Mouse (Mus musculus) neural tube, embryonic 13.5 days (tissue): Measurements from ENCODE around the gene Adh1. TPM values are rescaled to one million over a fixed set of nuclear protein-coding genes. Genes with fewer than 3 reads are reported as not detected.

ENCODE experiments used
- ATAC-seq: fragments of 200-750 bp; cut with Nextera tagmentation; 2 replicates; pipeline ENCODE4 v1.8.0; 2017; ENCODE audit warnings: low read depth, mild to moderate bottlenecking, moderate TSS enrichment, moderate library complexity
- H3K27ac ChIP-seq: fragments of 300-500 bp; sonication (generic); replicated peaks from 2 replicates; pipeline ENCODE4 v1.5.1; 2015; ENCODE audit warnings: moderate library complexity, mild to moderate bottlenecking, inconsistent platforms
- H3K27me3 ChIP-seq: fragments of 300-500 bp; sonication (generic); 2 replicates; pipeline ENCODE4 v1.6.1; 2015; ENCODE audit warnings: mild to moderate bottlenecking, inconsistent platforms
- H3K36me3 ChIP-seq: fragments of 300-500 bp; sonication (generic); 2 replicates; pipeline ENCODE4 v1.6.1; 2015; ENCODE audit warnings: mild to moderate bottlenecking, inconsistent platforms
- H3K4me1 ChIP-seq: fragments of 300-500 bp; sonication (generic); replicated peaks from 2 replicates; pipeline ENCODE4 v1.6.1; 2015; ENCODE audit warnings: inconsistent platforms
- H3K4me2 ChIP-seq: fragments of 300-500 bp; sonication (generic); 2 replicates; pipeline ENCODE4 v1.6.1; 2015; ENCODE audit warnings: inconsistent platforms, mild to moderate bottlenecking, moderate library complexity
- H3K4me3 ChIP-seq: fragments of 300-500 bp; sonication (generic); 2 replicates; pipeline ENCODE4 v1.5.1; 2015; ENCODE audit warnings: mild to moderate bottlenecking, inconsistent platforms
- H3K9ac ChIP-seq: fragments of 300-500 bp; sonication (generic); 2 replicates; pipeline ENCODE4 v1.6.1; 2015; ENCODE audit warnings: moderate library complexity, mild to moderate bottlenecking, inconsistent platforms
- H3K9me3 ChIP-seq: fragments of 300-500 bp; sonication (generic); 2 replicates; pipeline ENCODE4 v1.6.1; 2016; ENCODE audit warnings: inconsistent platforms
- WGBS: fragments of 180-500 bp; shearing (Covaris S2); methylation state at CpG from one replicate; pipeline ENCODE4 v1.1.7; 2015; 5-methylcytosine and 5-hydroxymethylcytosine counted together
- polyA plus RNA-seq: library from polyadenylated mRNA; unstranded; fragments of >200 nt; fragmentation: Nextera tagmentation; extraction: Ambion mirVana; gene quantifications from 2 replicates; pipeline ENCODE4 v1.2.1, GENCODE M21; 2015

Gene Adh1
- polyA plus RNA-seq, 1 experiment from 2014 or later, result 3.6 TPM

DNA sequence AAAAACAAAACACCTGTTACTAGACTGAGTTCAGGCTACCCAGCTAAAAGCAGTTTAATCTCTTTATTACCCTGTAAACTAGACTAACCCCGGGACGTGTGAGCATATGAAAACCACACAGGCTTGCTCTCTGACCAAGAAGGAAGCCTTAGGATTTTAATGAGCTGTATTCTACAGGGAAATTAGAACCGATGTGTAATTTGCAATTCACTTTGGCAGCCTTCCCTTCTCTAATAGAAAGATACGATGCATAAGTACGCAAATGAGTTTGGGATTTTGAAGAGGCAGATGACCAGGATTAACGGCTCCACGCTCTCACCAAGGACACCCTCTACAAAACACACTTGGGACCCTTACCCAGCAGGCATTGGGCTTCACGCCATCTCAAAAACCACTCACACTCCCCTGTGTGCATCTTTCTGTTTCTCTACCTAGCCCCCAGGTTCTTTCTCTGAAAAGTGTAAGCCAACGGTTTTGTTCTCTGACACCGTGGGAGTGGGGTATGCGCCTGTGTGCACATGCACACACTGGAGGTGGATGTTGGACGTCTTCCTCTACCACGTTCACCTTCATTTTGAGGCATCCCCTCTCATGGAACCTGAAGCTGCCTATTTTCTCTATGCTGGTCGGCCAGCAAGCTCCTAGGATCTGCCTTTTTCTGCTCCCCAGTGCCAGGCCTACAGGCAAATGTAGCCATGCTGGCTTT, 18.6 kb upstream of the Adh1 start:
- H3K27ac ChIP-seq, result peak overlapping the region; percentile 35; the same call in 1 of the 2 replicates
- H3K36me3 ChIP-seq, result no peaks in the 10 kb centered on the region
- H3K4me3 ChIP-seq, result no peak overlapping the region
- H3K9me3 ChIP-seq, result no peaks in the 10 kb centered on the region
- no peaks in the 10 kb centered on the region for H3K27me3 ChIP-seq
- H3K4me2 ChIP-seq, result no peak overlapping the region
- H3K9ac ChIP-seq, result no peak overlapping the region
- ATAC-seq, result peak; percentile 67; the same call in 1 of the 2 replicates
- WGBS, result 59% methylated on average over 14 of the region's 14 CpGs
- 0 out of 2 replicates have a peak, but pooled peaks cover 9% of the 10 kb centered on the region for H3K4me1 ChIP-seq

DNA sequence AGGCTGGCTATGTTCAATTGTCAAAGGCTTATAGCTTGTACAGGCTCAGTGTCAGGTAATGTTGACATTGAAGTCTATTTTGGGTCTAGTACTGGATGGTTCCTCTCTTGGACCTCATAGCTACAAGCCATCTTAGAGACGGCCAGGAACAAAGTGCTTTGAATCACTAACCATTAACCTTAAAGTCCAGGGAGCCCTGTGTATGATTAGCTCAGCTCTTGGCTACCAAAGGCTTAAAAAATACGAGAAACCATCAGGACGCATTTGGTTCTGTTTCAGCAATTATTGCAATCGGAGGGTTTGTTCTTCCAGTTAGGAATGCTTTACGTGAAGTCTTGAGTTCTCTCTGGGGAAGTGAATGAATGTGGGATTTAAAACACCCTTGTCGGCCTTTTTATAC, 17.9 kb upstream of the Adh1 start:
- Histone ChIP-seq H3K9ac (no peak overlapping the region), H3K9me3 (no peaks in the 10 kb centered on the region), H3K27ac (no peak overlapping the region), H3K4me2 (no peak overlapping the region), H3K4me3 (no peak overlapping the region), H3K36me3 (no peaks in the 10 kb centered on the region), H3K4me1 (0 out of 2 replicates have a peak, but pooled peaks cover 9% of the 10 kb centered on the region), H3K27me3 (no peaks in the 10 kb centered on the region)
- WGBS, result 87% methylated on average over 6 of the region's 6 CpGs
- no peak for ATAC-seq

DNA sequence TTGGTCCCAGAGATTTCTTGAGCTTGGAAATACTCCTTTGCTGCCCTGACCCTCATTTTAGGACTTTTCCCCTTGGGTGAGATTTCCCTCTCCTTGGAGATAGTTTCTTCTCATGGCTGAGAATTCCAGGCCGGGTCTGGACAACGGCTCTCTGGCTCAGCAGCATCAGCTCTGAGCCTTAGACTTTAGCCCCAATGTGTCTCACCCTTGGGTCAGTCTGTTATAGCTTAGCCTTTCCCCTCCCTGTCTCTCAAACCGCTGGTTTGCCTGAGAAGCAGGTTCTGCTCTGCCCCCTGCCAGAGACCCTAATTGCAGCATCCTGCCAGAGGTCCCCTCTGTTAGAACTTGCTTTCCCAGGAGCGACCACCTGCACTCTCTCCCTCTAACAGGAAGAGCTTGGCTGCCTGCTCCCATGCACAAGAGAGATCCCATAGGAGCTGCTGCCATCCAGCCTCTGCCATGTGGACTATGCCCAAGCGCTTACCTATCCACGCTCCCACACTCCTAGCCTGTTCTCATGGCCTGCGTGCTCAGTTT, 16.4 kb upstream of the Adh1 start:
- Histone ChIP-seq H3K4me2 (no peak overlapping the region), H3K36me3 (no peaks in the 10 kb centered on the region), H3K27me3 (no peaks in the 10 kb centered on the region)

DNA sequence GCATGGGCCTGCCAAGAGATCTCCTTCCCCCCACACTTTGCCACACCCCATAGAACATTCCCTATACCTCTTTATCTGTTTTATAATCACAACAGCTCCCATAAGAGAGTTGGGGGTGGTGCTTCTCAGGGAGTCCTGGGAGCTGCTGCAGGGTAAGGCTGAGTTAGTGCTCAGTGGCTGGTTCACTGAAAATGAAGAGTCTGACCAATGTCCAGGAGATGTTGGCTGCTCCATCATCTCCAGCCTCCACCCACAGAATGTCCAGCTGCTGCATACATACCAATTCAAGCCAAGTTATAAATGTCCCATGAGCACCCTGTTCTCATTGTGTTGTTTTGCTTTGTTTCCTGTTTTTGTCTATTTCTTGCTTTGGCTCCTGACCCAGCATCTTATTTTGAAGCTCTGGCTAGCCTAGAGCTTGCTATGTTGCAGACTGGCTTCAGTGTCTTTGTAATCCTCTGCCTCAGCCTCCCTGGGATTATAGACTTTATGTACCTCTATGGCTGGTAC, 14.2 kb upstream of the Adh1 start:
- Histone ChIP-seq H3K4me3 (no peak overlapping the region), H3K36me3 (no peaks in the 10 kb centered on the region), H3K9me3 (no peaks in the 10 kb centered on the region), H3K27me3 (no peaks in the 10 kb centered on the region), H3K9ac (no peak overlapping the region), H3K4me2 (no peak overlapping the region), H3K27ac (no peak overlapping the region), H3K4me1 (0 out of 2 replicates have a peak, but pooled peaks cover 9% of the 10 kb centered on the region)
- no peak for ATAC-seq

More for the DNA sequence above, 16.4 kb upstream of the Adh1 start:
- 81% methylated on average over 7 of the region's 7 CpGs for WGBS
- Histone ChIP-seq H3K4me1 (0 out of 2 replicates have a peak, but pooled peaks cover 9% of the 10 kb centered on the region), H3K9ac (no peak overlapping the region), H3K9me3 (no peaks in the 10 kb centered on the region), H3K4me3 (no peak overlapping the region), H3K27ac (no peak overlapping the region)
- ATAC-seq, result no peak

DNA sequence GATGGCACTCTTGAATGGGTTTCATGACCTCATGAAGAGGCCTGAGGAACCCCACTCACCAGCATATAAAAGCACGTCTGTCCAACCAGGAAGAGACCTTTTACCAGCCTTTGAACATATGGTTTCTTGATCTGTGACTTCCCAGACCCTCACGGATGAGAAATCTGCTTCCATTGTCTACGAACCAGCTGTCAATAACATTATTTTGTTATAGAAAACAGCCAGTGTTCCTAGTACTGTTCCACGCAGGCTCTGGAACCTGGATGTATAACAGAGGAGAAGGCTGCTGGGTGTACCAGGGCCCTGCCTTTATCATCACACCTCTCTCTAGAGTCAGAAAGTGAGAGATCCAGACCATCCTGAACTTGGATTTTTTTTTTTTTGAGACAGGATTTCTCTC, 13.6 kb upstream of the Adh1 start:
- no peak overlapping the region for H3K9ac ChIP-seq
- no peaks in the 10 kb centered on the region for H3K9me3 ChIP-seq
- no peaks in the 10 kb centered on the region for H3K27me3 ChIP-seq
- H3K27ac ChIP-seq, result no peak overlapping the region
- H3K4me3 ChIP-seq, result no peak overlapping the region
- no peak overlapping the region for H3K4me2 ChIP-seq
- ATAC-seq, result no peak
- H3K4me1 ChIP-seq, result 0 out of 2 replicates have a peak, but pooled peaks cover 5% of the 10 kb centered on the region
- 84% methylated on average over 4 of the region's 4 CpGs for WGBS
- no peaks in the 10 kb centered on the region for H3K36me3 ChIP-seq

DNA sequence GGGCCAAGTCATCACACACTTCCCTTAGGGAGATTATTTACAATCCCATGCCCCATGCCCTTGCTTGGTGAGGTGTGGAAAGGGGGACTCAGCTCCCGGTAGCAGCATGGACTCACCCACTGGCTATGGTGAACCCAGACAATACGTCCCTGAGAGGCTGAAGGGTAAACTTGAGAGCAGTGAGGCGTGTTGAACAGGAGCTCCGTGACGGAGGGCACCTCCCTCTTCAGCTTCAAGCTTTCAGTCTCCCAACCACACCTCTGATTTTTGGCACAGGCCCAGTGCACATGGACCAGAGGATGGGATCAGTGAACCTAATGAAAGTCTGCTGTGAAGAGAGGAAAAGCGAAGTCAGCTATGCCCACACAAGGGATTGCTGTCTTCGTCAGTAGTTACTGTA, 12.8 kb upstream of the Adh1 start:
- no peaks in the 10 kb centered on the region for H3K36me3 ChIP-seq
- no peak overlapping the region for H3K4me3 ChIP-seq
- WGBS, result 85% methylated on average over 7 of the region's 7 CpGs
- no peak overlapping the region for H3K27ac ChIP-seq
- no peaks in the 10 kb centered on the region for H3K4me1 ChIP-seq
- H3K27me3 ChIP-seq, result no peaks in the 10 kb centered on the region
- no peak for ATAC-seq
- H3K9ac ChIP-seq, result no peak overlapping the region
- H3K9me3 ChIP-seq, result no peaks in the 10 kb centered on the region
- H3K4me2 ChIP-seq, result no peak overlapping the region

DNA sequence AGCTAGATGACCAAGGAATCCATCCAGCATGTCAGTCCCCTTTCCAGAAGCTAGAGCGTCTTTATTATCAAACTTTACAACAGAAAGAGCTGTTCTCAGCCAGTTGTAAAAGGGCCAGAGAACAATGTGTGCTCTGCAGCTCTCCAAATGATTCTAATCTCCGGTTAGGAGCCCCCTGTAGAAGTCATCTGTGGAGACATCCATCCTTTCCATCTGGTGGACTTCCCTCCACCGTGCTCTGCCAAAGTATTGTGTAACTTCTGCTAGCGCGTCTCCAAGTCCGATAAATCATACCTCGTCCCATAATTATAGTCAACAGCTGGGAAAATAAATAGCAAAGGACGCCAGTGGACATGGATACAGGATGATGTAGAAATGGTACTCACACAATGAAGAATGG, 12.0 kb upstream of the Adh1 start:
- WGBS, result 76% methylated on average over 8 of the region's 8 CpGs
- no peaks in the 10 kb centered on the region for H3K27me3 ChIP-seq
- no peak overlapping the region for H3K4me3 ChIP-seq
- H3K9ac ChIP-seq, result no peak overlapping the region
- H3K36me3 ChIP-seq, result no peaks in the 10 kb centered on the region
- H3K27ac ChIP-seq, result no peak overlapping the region
- ATAC-seq, result no peak
- H3K4me1 ChIP-seq, result no peaks in the 10 kb centered on the region
- H3K9me3 ChIP-seq, result no peaks in the 10 kb centered on the region
- no peak overlapping the region for H3K4me2 ChIP-seq

DNA sequence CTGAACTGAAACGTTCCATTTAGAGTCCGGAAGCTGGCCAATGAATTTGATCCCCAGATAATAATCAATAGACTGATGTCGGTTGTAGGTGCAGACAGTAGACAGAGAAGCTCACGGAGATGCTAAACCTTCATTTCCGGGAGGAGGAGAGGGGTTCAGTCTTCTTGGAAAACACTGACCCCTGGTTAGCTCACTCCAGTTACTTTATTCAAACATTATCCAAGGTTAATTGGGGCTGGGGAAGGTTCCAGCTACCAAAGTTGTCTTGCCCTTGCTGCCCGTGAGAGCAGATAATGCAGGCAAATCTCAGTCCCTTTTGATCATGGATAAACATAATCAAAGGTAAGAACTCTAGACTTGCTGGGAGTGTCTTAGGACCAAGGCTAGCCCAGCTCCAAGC, 9.6 kb upstream of the Adh1 start:
- no peak for ATAC-seq
- Histone ChIP-seq H3K4me2 (no peak overlapping the region), H3K27me3 (no peaks in the 10 kb centered on the region), H3K4me3 (no peak overlapping the region), H3K9me3 (no peaks in the 10 kb centered on the region), H3K36me3 (no peaks in the 10 kb centered on the region), H3K27ac (no peak overlapping the region), H3K4me1 (no peaks in the 10 kb centered on the region), H3K9ac (no peak overlapping the region)
- WGBS, result 91% methylated on average over 6 of the region's 6 CpGs

DNA sequence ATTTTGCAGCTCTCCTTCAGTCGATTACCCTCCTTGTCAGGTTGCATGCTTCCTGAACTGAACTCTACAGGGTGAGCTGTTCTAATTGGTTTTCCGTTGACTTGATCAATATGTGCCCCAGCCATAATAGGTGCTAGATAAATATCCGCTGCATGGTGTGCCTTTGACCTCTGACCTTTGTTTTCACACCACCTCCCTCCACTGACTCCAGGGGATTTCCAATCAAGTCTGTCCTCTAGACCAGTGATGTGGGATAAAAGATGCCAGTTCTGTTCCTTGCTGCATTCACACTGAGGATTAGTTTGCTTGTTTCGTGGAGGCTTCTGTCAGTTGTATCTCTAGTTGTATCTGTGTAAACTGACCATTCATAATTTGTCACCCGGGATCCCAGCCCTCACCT, 6.6 kb upstream of the Adh1 start:
- Histone ChIP-seq H3K4me1 (no peaks in the 10 kb centered on the region), H3K9ac (no peak overlapping the region), H3K36me3 (no peaks in the 10 kb centered on the region), H3K9me3 (no peaks in the 10 kb centered on the region), H3K4me3 (no peak overlapping the region), H3K27me3 (no peaks in the 10 kb centered on the region), H3K27ac (no peak overlapping the region), H3K4me2 (no peak overlapping the region)
- 68% methylated on average over 5 of the region's 5 CpGs for WGBS
- ATAC-seq, result no peak

DNA sequence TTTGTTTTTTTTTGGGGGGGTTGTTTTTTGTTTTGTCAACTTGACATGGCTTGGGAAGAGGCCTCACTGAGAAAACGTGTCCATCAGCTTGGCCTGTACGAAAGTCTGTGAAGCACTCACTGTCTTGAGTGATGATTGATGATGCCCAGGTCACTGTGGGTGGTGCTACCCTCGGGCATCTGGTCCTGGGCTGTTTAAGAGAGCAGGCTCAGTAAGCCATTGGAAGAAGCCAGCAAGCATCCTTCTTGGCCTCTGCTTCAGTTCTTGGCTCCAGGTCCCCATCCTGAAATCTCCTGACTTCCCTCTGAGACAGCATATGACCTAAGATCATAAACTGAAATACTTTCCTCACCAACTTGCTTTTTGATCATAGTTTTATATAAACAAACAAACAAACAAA, 5.4 kb upstream of the Adh1 start:
- Histone ChIP-seq H3K36me3 (no peaks in the 10 kb centered on the region), H3K9me3 (no peaks in the 10 kb centered on the region), H3K27ac (no peak overlapping the region), H3K27me3 (no peaks in the 10 kb centered on the region), H3K4me2 (no peak overlapping the region), H3K4me3 (no peak overlapping the region), H3K4me1 (no peaks in the 10 kb centered on the region), H3K9ac (no peak overlapping the region)
- no peak for ATAC-seq
- 32% methylated on average over 3 of the region's 3 CpGs for WGBS

DNA sequence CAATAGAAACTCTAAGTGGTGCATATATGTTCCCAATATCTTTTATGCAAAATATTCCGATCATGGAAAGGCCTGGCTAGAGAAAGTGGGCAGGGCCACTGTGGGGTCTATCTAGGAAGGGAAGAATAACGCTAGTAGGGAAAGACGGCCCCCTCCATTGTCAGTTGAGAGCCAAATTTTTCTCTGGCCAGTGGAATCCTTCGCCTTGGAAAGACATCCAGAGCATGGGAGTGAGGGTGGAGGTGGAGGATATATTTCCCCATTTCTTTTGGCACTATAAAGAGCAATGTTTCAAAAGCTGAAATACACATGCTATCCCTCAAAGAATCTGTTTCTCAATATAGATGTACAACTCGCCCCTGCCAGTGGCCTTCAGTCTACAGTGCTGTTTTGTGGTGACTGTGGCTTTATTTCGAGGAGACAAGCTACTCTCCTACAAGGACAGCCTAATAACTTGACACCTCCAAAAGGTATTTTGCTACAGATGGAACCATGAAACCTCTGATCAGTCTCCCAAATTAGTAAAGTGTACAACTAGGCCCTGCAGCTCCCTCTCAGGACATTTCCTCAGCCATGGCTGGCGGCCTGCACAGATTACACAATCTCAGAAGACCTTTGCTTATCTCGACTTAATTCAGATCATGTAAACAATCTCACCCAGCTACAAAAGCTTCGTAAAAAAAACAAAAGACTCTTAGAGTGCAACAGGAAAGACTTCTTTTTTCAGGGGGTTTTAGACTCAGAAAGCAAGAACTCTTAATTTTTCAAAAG, 4.8 kb upstream of the Adh1 start:
- no peaks in the 10 kb centered on the region for H3K9me3 ChIP-seq

DNA sequence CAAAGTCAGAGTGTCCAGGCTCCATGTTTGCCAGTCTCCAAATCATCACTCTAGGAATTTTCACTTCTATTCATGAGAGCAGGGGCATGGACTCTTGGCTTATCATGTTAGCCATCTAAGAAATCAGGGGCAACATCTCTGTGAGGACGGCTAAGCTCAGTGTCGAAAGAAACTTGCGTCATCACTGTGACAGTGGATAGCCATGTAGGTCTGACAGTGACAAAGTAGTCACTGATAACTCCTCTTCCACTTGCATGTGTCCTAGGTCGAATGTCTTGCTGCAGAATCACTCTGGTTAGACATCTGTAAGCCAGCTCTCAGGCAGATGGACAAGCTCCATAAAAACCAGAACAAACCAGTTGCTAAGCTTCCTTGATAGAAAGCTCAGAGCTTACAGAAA, 1.8 kb downstream of the Adh1 start:
- no peak overlapping the region for H3K4me3 ChIP-seq
- no peak overlapping the region for H3K4me2 ChIP-seq
- no peaks in the 10 kb centered on the region for H3K27me3 ChIP-seq
- H3K27ac ChIP-seq, result no peak overlapping the region
- H3K9ac ChIP-seq, result no peak overlapping the region
- H3K4me1 ChIP-seq, result no peaks in the 10 kb centered on the region
- no peaks in the 10 kb centered on the region for H3K9me3 ChIP-seq
- ATAC-seq, result no peak
- 85% methylated on average over 4 of the region's 4 CpGs for WGBS
- no peaks in the 10 kb centered on the region for H3K36me3 ChIP-seq

More for the DNA sequence above, 4.8 kb upstream of the Adh1 start:
- H3K27me3 ChIP-seq, result no peaks in the 10 kb centered on the region
- no peaks in the 10 kb centered on the region for H3K36me3 ChIP-seq
- no peak overlapping the region for H3K4me2 ChIP-seq
- H3K4me1 ChIP-seq, result no peaks in the 10 kb centered on the region
- no peak overlapping the region for H3K27ac ChIP-seq
- H3K9ac ChIP-seq, result no peak overlapping the region
- no peak overlapping the region for H3K4me3 ChIP-seq
- WGBS, result 83% methylated on average over 9 of the region's 9 CpGs
- no peak for ATAC-seq
